Mouse (Mus musculus): Measurements from ENCODE around the gene Tbc1d24. TPM values are rescaled to one million over a fixed set of nuclear protein-coding genes. Genes with fewer than 3 reads are reported as not detected.

The Tbc1d24 gene
- polyA plus RNA-seq (2012; rRNA removed), result 11.4 and 62.9 TPM in 2 replicates

DNA sequence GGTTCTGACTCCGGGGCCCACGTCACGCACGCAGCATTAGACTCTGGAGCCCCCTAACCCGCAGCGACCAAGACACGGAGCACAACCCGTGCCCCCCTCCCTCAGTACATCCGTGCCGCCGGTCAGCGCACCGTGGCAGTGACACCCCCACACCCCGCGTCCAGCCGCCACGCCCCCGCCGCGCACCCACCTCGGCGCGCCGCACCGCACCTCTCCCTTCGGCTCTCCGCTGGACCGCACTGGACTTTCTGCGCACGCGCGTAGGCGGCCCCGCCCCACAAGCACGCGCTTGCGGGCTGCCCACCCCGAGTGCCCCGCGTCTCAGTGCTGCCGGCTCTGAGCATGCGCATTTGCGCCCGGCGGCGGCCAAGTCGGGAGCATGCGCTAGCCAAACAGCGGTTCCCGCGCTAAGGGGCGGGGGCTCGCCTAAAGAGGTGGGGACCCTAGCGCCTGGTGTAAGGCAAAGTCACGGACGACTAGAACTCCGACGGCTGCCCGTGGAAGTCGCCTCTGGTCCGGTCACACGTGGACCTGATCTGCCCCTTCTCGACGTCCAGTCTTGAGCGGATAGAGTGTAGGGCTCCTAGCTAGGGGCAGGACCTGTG is at the start of gene Tbc1d24:
TSS of gene Tbc1d24 (minus strand) at position 279 of the 605 bp plus-strand sequence.
- WGBS, result 1% methylated on average over 65 of the region's 65 CpGs
- peak within 1 kb of the TSS; percentile 94 for H3K27ac ChIP-seq (ENCODE audit: insufficient read depth, low read depth, low read length)

DNA sequence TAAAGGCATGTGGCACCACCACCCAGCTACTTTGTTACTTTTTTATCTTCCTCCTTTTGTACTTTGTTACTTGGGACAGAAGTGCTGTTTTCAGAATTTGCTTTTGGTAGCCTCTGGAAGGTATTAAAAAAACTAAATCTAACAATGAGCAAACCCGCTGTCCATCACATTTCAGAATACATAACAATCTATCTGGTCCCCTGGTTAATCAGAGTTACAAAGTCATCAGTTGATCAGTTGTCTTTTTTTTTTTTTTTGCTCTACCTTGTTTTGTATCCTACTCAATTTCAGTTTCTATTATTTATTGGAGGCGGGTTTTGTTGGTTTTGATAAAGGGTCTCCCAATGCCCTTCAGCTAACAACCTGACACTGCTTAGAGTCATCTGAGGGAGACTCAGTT is 47.0 kb upstream of the Tbc1d24 start:
- TF ChIP-seq POLR2A (IDR thresholded peaks at IDR 0.05; ENCODE audit: low read depth, low read length) (no peak), CTCF (IDR thresholded peaks at IDR 0.05; ENCODE audit: extremely low read depth, insufficient read length, insufficient replicate concordance, low read depth, low read length) (no peak)

More for the DNA sequence above, at the start of gene Tbc1d24:
- Histone ChIP-seq H3K27me3 (ENCODE audit: control insufficient read depth, insufficient read depth, low read length) (peaks cover 23% of the 10 kb centered on the region), H3K4me1 (ENCODE audit: control insufficient read depth, insufficient read depth, insufficient read length, low read length) (peaks cover 49% of the 10 kb centered on the region), H3K4me3 (ENCODE audit: low read depth, low read length) (peak within 1 kb of the TSS; percentile 76), H3K36me3 (ENCODE audit: control insufficient read depth, insufficient read depth, low read length) (no peaks in the 10 kb centered on the region)
- TF ChIP-seq CTCF (IDR thresholded peaks at IDR 0.05; ENCODE audit: extremely low read depth, insufficient read length, insufficient replicate concordance, low read depth, low read length) (no peak), POLR2A (IDR thresholded peaks at IDR 0.05; ENCODE audit: low read depth, low read length) (peak; percentile 15; the same call in 1 of the 2 replicates)

DNA sequence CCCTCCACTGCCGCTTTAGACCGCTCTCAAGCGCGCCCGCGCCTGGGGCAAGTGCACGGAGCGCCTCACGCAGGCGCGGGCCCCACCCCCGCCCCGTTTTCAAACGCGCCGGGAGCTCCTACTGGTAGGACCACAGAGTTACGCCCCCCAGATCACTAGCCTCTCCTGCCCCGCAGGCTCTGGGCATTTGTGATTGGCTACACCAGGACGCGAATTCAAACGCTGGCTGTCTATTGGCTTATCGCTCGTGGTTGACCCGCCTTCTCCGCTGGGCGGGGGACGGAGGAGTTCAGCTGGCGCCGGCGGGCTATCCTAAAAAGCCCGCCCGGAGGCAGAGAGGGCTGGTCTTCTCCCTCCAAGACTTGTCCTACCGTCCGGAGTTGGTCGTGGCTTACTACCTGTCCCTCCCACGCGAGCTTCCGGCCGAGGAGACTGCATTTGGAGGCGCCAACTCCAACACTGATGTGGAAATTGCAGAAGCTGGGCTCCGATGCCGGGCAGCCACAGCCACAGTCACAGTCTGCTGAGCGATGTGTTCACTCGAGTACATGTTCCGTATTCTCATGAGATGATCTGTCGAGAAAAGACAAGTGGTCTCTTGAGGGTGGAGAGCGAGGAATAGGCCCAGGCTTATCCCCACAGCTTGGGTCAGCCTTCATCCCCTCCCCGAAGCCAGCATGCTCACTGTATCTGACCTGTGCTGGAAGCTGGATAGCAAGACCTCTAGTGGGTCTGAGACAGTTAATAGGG is 46.1 kb upstream of the Tbc1d24 start, which contains the start of gene Ccnf:
TSS of gene Ccnf (minus strand) at position 165 of the 750 bp plus-strand sequence.
- WGBS, result under 1% methylated on average over 48 of the region's 48 CpGs
- Histone ChIP-seq H3K27ac (ENCODE audit: insufficient read depth, low read depth, low read length) (peak within 1 kb of the TSS; percentile 4; the same call in 1 of the 2 replicates), H3K27me3 (ENCODE audit: control insufficient read depth, insufficient read depth, low read length) (no peaks in the 10 kb centered on the region), H3K36me3 (ENCODE audit: control insufficient read depth, insufficient read depth, low read length) (peaks cover 2% of the 10 kb centered on the region; the same call in 1 of the 2 replicates), H3K4me1 (ENCODE audit: control insufficient read depth, insufficient read depth, insufficient read length, low read length) (no peaks in the 10 kb centered on the region; the same call in 1 of the 2 replicates), H3K4me3 (ENCODE audit: low read depth, low read length) (peak within 1 kb of the TSS; percentile 98)
- TF ChIP-seq CTCF (IDR thresholded peaks at IDR 0.05; ENCODE audit: extremely low read depth, insufficient read length, insufficient replicate concordance, low read depth, low read length) (no peak), POLR2A (IDR thresholded peaks at IDR 0.05; ENCODE audit: low read depth, low read length) (peak; percentile 25; the same call in 1 of the 2 replicates)

More for the DNA sequence above, 47.0 kb upstream of the Tbc1d24 start:
- no peak overlapping the region for H3K27ac ChIP-seq (ENCODE audit: insufficient read depth, low read depth, low read length)
- H3K4me1 ChIP-seq (ENCODE audit: control insufficient read depth, insufficient read depth, insufficient read length, low read length), result no peaks in the 10 kb centered on the region; the same call in 1 of the 2 replicates
- no peaks in the 10 kb centered on the region for H3K36me3 ChIP-seq (ENCODE audit: control insufficient read depth, insufficient read depth, low read length)
- H3K4me3 ChIP-seq (ENCODE audit: low read depth, low read length), result no peak overlapping the region
- WGBS, result 93% methylated on average over 2 of the region's 2 CpGs
- no peaks in the 10 kb centered on the region for H3K27me3 ChIP-seq (ENCODE audit: control insufficient read depth, insufficient read depth, low read length)

DNA sequence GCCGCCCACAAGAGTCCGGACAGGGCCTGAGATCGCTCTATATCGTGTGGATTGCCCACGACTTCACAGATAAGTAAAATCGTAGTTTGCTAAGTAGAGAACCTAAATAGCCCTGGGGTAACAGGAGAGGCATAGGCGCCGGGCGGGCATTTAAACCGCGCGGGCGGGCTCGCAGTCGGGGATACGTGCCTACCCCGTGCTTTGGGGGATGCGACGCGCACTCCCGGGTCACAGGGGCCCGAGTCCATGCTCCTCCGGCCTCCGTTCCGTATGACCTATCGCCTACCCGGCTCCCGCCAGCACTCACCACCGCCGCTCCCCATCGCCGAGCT is 45.6 kb upstream of the Tbc1d24 start:
- Histone ChIP-seq H3K36me3 (ENCODE audit: control insufficient read depth, insufficient read depth, low read length) (peaks cover 2% of the 10 kb centered on the region; the same call in 1 of the 2 replicates), H3K27ac (ENCODE audit: insufficient read depth, low read depth, low read length) (no peak overlapping the region), H3K27me3 (ENCODE audit: control insufficient read depth, insufficient read depth, low read length) (no peaks in the 10 kb centered on the region), H3K4me1 (ENCODE audit: control insufficient read depth, insufficient read depth, insufficient read length, low read length) (no peaks in the 10 kb centered on the region; the same call in 1 of the 2 replicates), H3K4me3 (ENCODE audit: low read depth, low read length) (peak overlapping the region; percentile 98)
- under 1% methylated on average over 31 of the region's 32 CpGs for WGBS
- TF ChIP-seq POLR2A (IDR thresholded peaks at IDR 0.05; ENCODE audit: low read depth, low read length), result no peak
- no peak for TF ChIP-seq CTCF (IDR thresholded peaks at IDR 0.05; ENCODE audit: extremely low read depth, insufficient read length, insufficient replicate concordance, low read depth, low read length)

DNA sequence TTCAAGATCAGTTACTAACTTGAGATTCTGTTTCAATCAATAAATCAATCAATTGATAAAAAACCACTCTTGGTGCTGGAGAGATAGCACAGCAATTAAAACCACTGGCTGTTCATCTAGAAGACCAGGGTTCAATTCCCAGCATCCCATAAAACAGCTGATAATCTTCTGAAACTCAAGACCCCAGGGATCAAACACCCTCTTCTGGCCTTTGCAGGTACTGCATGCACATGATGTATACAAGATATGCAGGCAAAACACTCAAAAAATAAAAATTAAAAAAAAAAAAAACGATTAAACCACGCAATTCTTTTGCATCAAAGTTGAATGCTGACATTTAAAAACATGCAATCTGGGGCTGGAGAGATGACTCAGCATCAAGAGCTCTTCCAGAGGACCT is 43.3 kb upstream of the Tbc1d24 start:
- Histone ChIP-seq H3K27me3 (ENCODE audit: control insufficient read depth, insufficient read depth, low read length) (no peaks in the 10 kb centered on the region), H3K27ac (ENCODE audit: insufficient read depth, low read depth, low read length) (no peak overlapping the region), H3K36me3 (ENCODE audit: control insufficient read depth, insufficient read depth, low read length) (peaks cover 14% of the 10 kb centered on the region; the same call in 1 of the 2 replicates), H3K4me1 (ENCODE audit: control insufficient read depth, insufficient read depth, insufficient read length, low read length) (no peaks in the 10 kb centered on the region; the same call in 1 of the 2 replicates), H3K4me3 (ENCODE audit: low read depth, low read length) (no peak overlapping the region)
- no peak for TF ChIP-seq POLR2A (IDR thresholded peaks at IDR 0.05; ENCODE audit: low read depth, low read length)
- 96% methylated on average over 2 of the region's 2 CpGs for WGBS

DNA sequence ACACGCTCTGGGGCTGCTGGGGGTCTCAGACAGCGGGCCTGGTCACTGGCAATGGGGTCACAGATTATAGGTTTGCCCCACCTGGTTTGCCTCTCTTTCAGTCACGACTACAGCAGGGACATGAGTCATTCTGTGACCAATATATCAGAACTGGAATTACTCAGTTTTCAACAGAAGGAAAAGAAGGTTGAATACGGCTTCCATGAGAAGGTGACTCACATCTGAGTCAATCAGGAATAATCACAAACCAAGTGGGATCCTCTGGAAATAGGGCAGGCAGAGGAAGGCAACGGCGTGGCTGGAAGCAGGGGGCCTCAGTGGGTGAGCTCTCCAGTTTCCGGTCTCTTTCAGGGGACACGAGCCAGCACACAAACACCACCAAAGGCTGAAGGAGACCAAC is 38.7 kb upstream of the Tbc1d24 start:
- TF ChIP-seq POLR2A (IDR thresholded peaks at IDR 0.05; ENCODE audit: low read depth, low read length) (no peak), CTCF (IDR thresholded peaks at IDR 0.05; ENCODE audit: extremely low read depth, insufficient read length, insufficient replicate concordance, low read depth, low read length) (no peak)
- Histone ChIP-seq H3K4me3 (ENCODE audit: low read depth, low read length) (no peak overlapping the region), H3K27ac (ENCODE audit: insufficient read depth, low read depth, low read length) (no peak overlapping the region), H3K27me3 (ENCODE audit: control insufficient read depth, insufficient read depth, low read length) (no peaks in the 10 kb centered on the region), H3K4me1 (ENCODE audit: control insufficient read depth, insufficient read depth, insufficient read length, low read length) (no peaks in the 10 kb centered on the region), H3K36me3 (ENCODE audit: control insufficient read depth, insufficient read depth, low read length) (peaks cover 37% of the 10 kb centered on the region)
- 97% methylated on average over 8 of the region's 8 CpGs for WGBS

DNA sequence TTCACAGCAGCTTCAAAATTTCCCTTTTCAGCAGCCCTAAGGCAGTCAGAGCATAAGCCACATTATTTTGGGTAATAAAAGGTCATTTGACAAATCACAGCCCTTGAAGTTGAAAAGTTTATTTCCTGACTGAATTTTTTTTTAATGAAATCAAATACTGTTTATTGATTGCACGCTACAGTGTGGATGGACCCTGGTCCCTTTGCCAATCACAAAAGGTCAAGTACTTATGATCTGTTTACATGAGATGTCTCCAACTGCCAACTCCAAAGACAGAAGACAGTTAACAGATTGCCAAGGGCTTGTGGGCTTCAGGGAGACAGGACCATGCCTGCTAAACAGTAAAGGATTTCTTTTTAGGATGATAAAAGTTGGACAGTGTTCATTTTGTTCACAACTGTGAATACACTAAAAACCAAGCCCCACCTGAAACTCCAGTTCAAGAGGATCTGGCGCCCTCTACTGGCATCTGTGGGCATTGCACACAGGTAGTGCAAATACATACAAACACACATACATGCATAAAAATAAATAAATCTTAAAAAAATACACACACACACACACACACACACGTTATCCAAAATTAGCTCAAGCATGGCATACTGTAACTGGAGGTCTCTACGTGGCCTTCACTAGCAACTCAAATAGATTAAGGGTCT is 38.1 kb upstream of the Tbc1d24 start:
- TF ChIP-seq CTCF (IDR thresholded peaks at IDR 0.05; ENCODE audit: extremely low read depth, insufficient read length, insufficient replicate concordance, low read depth, low read length) (peak; percentile 50; the same call in 1 of the 2 replicates), POLR2A (IDR thresholded peaks at IDR 0.05; ENCODE audit: low read depth, low read length) (no peak)
- H3K36me3 ChIP-seq (ENCODE audit: control insufficient read depth, insufficient read depth, low read length), result peaks cover 39% of the 10 kb centered on the region
- H3K27ac ChIP-seq (ENCODE audit: insufficient read depth, low read depth, low read length), result no peak overlapping the region
- H3K4me3 ChIP-seq (ENCODE audit: low read depth, low read length), result no peak overlapping the region
- no peaks in the 10 kb centered on the region for H3K27me3 ChIP-seq (ENCODE audit: control insufficient read depth, insufficient read depth, low read length)
- H3K4me1 ChIP-seq (ENCODE audit: control insufficient read depth, insufficient read depth, insufficient read length, low read length), result no peaks in the 10 kb centered on the region
- 87% methylated on average over 4 of the region's 4 CpGs for WGBS
